Mouse (Mus musculus): Measurements from ENCODE around the gene Smim7. TPM values are rescaled to one million over a fixed set of nuclear protein-coding genes. Genes with fewer than 3 reads are reported as not detected.

Gene Smim7
- polyA plus RNA-seq (2015; fragmentation: Nextera tagmentation; extraction: Ambion mirVana): 114 and 116 TPM in 2 replicates

- H3K27ac ChIP-seq (ENCODE audit: low read length): peak within 1 kb of the TSS; percentile 97
- H3K4me1 ChIP-seq (ENCODE audit: insufficient read depth, low read length): peaks cover 27% of the 10 kb centered on the region
- under 1% methylated on average over 51 of the region's 52 CpGs for WGBS
- peak within 1 kb of the TSS; percentile 72 for H3K4me3 ChIP-seq (ENCODE audit: low read length)
- peak within 1 kb of the TSS; percentile 82 for H3K9ac ChIP-seq (replicated peaks; ENCODE audit: low read length)
- peaks cover 34% of the 10 kb centered on the region for H3K36me3 ChIP-seq (ENCODE audit: insufficient read depth, low read length)
- H3K9me3 ChIP-seq (ENCODE audit: low read length): no peaks in the 10 kb centered on the region
- H3K27me3 ChIP-seq (ENCODE audit: insufficient read depth, low read length): no peaks in the 10 kb centered on the region
- ATAC-seq (ENCODE audit: low FRiP score, low TSS enrichment): peak; percentile 98
- H3K4me2 ChIP-seq (replicated peaks; ENCODE audit: low read depth, low read length): peak within 1 kb of the TSS; percentile 87
These were observed at the start of gene Smim7 for GRCm38 (mm10) chr8:72570633-72571610. TSS of gene Smim7 (minus strand) at chr8:72571088.

- no peak for ATAC-seq (ENCODE audit: low FRiP score, low TSS enrichment)
- Histone ChIP-seq H3K4me3 (ENCODE audit: low read length) (no peak overlapping the region), H3K9me3 (ENCODE audit: low read length) (no peaks in the 10 kb centered on the region), H3K36me3 (ENCODE audit: insufficient read depth, low read length) (no peaks in the 10 kb centered on the region), H3K27me3 (ENCODE audit: insufficient read depth, low read length) (no peaks in the 10 kb centered on the region), H3K27ac (ENCODE audit: low read length) (no peak overlapping the region), H3K4me2 (replicated peaks; ENCODE audit: low read depth, low read length) (no peak overlapping the region), H3K4me1 (ENCODE audit: insufficient read depth, low read length) (no peaks in the 10 kb centered on the region), H3K9ac (replicated peaks; ENCODE audit: low read length) (no peak overlapping the region)
- 56% methylated on average over 2 of the region's 2 CpGs for WGBS
These were observed 19.3 kb upstream of the Smim7 start for GRCm38 (mm10) chr8:72590198-72590597.

- no peak for ATAC-seq (ENCODE audit: low FRiP score, low TSS enrichment)
- Histone ChIP-seq H3K9me3 (ENCODE audit: low read length) (no peaks in the 10 kb centered on the region), H3K4me2 (replicated peaks; ENCODE audit: low read depth, low read length) (no peak overlapping the region), H3K4me1 (ENCODE audit: insufficient read depth, low read length) (no peaks in the 10 kb centered on the region), H3K27ac (ENCODE audit: low read length) (no peak overlapping the region), H3K27me3 (ENCODE audit: insufficient read depth, low read length) (no peaks in the 10 kb centered on the region), H3K4me3 (ENCODE audit: low read length) (no peak overlapping the region), H3K9ac (replicated peaks; ENCODE audit: low read length) (no peak overlapping the region), H3K36me3 (ENCODE audit: insufficient read depth, low read length) (no peaks in the 10 kb centered on the region)
- WGBS: 58% methylated on average over 7 of the region's 7 CpGs
These were observed 18.4 kb upstream of the Smim7 start for GRCm38 (mm10) chr8:72589286-72589685.

GRCm38 (mm10) chr8:72588865-72589264, 18.0 kb upstream of the Smim7 start:
- Histone ChIP-seq H3K4me1 (ENCODE audit: insufficient read depth, low read length) (no peaks in the 10 kb centered on the region), H3K36me3 (ENCODE audit: insufficient read depth, low read length) (no peaks in the 10 kb centered on the region), H3K4me3 (ENCODE audit: low read length) (no peak overlapping the region), H3K9me3 (ENCODE audit: low read length) (no peaks in the 10 kb centered on the region), H3K9ac (replicated peaks; ENCODE audit: low read length) (no peak overlapping the region), H3K27me3 (ENCODE audit: insufficient read depth, low read length) (no peaks in the 10 kb centered on the region), H3K4me2 (replicated peaks; ENCODE audit: low read depth, low read length) (no peak overlapping the region), H3K27ac (ENCODE audit: low read length) (no peak overlapping the region)
- no peak for ATAC-seq (ENCODE audit: low FRiP score, low TSS enrichment)
- WGBS: 88% methylated on average over 10 of the region's 10 CpGs

- no peak overlapping the region for H3K27ac ChIP-seq (ENCODE audit: low read length)
- H3K4me2 ChIP-seq (replicated peaks; ENCODE audit: low read depth, low read length): no peak overlapping the region
- 72% methylated on average over 6 of the region's 6 CpGs for WGBS
- ATAC-seq (ENCODE audit: low FRiP score, low TSS enrichment): no peak
- H3K9ac ChIP-seq (replicated peaks; ENCODE audit: low read length): no peak overlapping the region
- no peaks in the 10 kb centered on the region for H3K27me3 ChIP-seq (ENCODE audit: insufficient read depth, low read length)
- H3K4me3 ChIP-seq (ENCODE audit: low read length): no peak overlapping the region
- H3K36me3 ChIP-seq (ENCODE audit: insufficient read depth, low read length): no peaks in the 10 kb centered on the region
- no peaks in the 10 kb centered on the region for H3K9me3 ChIP-seq (ENCODE audit: low read length)
- no peaks in the 10 kb centered on the region for H3K4me1 ChIP-seq (ENCODE audit: insufficient read depth, low read length)
These were observed 16.9 kb upstream of the Smim7 start for GRCm38 (mm10) chr8:72587806-72588205.

GRCm38 (mm10) chr8:72584390-72584789, 13.5 kb upstream of the Smim7 start:
- Histone ChIP-seq H3K27ac (ENCODE audit: low read length) (no peak overlapping the region), H3K4me2 (replicated peaks; ENCODE audit: low read depth, low read length) (no peak overlapping the region), H3K4me1 (ENCODE audit: insufficient read depth, low read length) (no peaks in the 10 kb centered on the region), H3K9ac (replicated peaks; ENCODE audit: low read length) (no peak overlapping the region), H3K9me3 (ENCODE audit: low read length) (no peaks in the 10 kb centered on the region), H3K27me3 (ENCODE audit: insufficient read depth, low read length) (no peaks in the 10 kb centered on the region), H3K36me3 (ENCODE audit: insufficient read depth, low read length) (no peaks in the 10 kb centered on the region), H3K4me3 (ENCODE audit: low read length) (no peak overlapping the region)
- WGBS: 67% methylated on average over 6 of the region's 6 CpGs
- ATAC-seq (ENCODE audit: low FRiP score, low TSS enrichment): no peak

- H3K36me3 ChIP-seq (ENCODE audit: insufficient read depth, low read length): no peaks in the 10 kb centered on the region
- no peaks in the 10 kb centered on the region for H3K9me3 ChIP-seq (ENCODE audit: low read length)
- no peak overlapping the region for H3K27ac ChIP-seq (ENCODE audit: low read length)
- no peak overlapping the region for H3K4me2 ChIP-seq (replicated peaks; ENCODE audit: low read depth, low read length)
- H3K9ac ChIP-seq (replicated peaks; ENCODE audit: low read length): no peak overlapping the region
- 78% methylated on average over 7 of the region's 7 CpGs for WGBS
- no peaks in the 10 kb centered on the region for H3K27me3 ChIP-seq (ENCODE audit: insufficient read depth, low read length)
- H3K4me3 ChIP-seq (ENCODE audit: low read length): no peak overlapping the region
- H3K4me1 ChIP-seq (ENCODE audit: insufficient read depth, low read length): no peaks in the 10 kb centered on the region
- no peak for ATAC-seq (ENCODE audit: low FRiP score, low TSS enrichment)
These were observed 12.3 kb upstream of the Smim7 start for GRCm38 (mm10) chr8:72583056-72583771.

GRCm38 (mm10) chr8:72579374-72579773, 8.5 kb upstream of the Smim7 start:
- Histone ChIP-seq H3K4me1 (ENCODE audit: insufficient read depth, low read length) (no peaks in the 10 kb centered on the region), H3K4me2 (replicated peaks; ENCODE audit: low read depth, low read length) (no peak overlapping the region), H3K36me3 (ENCODE audit: insufficient read depth, low read length) (no peaks in the 10 kb centered on the region), H3K9me3 (ENCODE audit: low read length) (no peaks in the 10 kb centered on the region), H3K27ac (ENCODE audit: low read length) (no peak overlapping the region), H3K27me3 (ENCODE audit: insufficient read depth, low read length) (no peaks in the 10 kb centered on the region), H3K9ac (replicated peaks; ENCODE audit: low read length) (no peak overlapping the region), H3K4me3 (ENCODE audit: low read length) (no peak overlapping the region)
- no peak for ATAC-seq (ENCODE audit: low FRiP score, low TSS enrichment)
- 67% methylated on average over 9 of the region's 9 CpGs for WGBS

- Histone ChIP-seq H3K4me2 (replicated peaks; ENCODE audit: low read depth, low read length) (no peak overlapping the region), H3K36me3 (ENCODE audit: insufficient read depth, low read length) (no peaks in the 10 kb centered on the region), H3K4me3 (ENCODE audit: low read length) (no peak overlapping the region), H3K27ac (ENCODE audit: low read length) (no peak overlapping the region), H3K4me1 (ENCODE audit: insufficient read depth, low read length) (peaks cover 8% of the 10 kb centered on the region), H3K9ac (replicated peaks; ENCODE audit: low read length) (no peak overlapping the region), H3K9me3 (ENCODE audit: low read length) (no peaks in the 10 kb centered on the region), H3K27me3 (ENCODE audit: insufficient read depth, low read length) (no peaks in the 10 kb centered on the region)
- ATAC-seq (ENCODE audit: low FRiP score, low TSS enrichment): no peak
- WGBS: 91% methylated on average over 1 of the region's 1 CpGs
These were observed 7.1 kb upstream of the Smim7 start for GRCm38 (mm10) chr8:72577941-72578340.

GRCm38 (mm10) chr8:72577266-72577665, 6.4 kb upstream of the Smim7 start:
- WGBS: 89% methylated on average over 3 of the region's 3 CpGs
- Histone ChIP-seq H3K4me2 (replicated peaks; ENCODE audit: low read depth, low read length) (no peak overlapping the region), H3K36me3 (ENCODE audit: insufficient read depth, low read length) (no peaks in the 10 kb centered on the region), H3K27me3 (ENCODE audit: insufficient read depth, low read length) (no peaks in the 10 kb centered on the region), H3K4me3 (ENCODE audit: low read length) (no peak overlapping the region), H3K27ac (ENCODE audit: low read length) (no peak overlapping the region), H3K9ac (replicated peaks; ENCODE audit: low read length) (no peak overlapping the region), H3K9me3 (ENCODE audit: low read length) (no peaks in the 10 kb centered on the region), H3K4me1 (ENCODE audit: insufficient read depth, low read length) (peaks cover 15% of the 10 kb centered on the region)
- no peak for ATAC-seq (ENCODE audit: low FRiP score, low TSS enrichment)
